Mouse (Mus musculus): ENCODE measurements around the gene Trim80. TPM values are rescaled to one million over a fixed set of nuclear protein-coding genes. Genes with fewer than 3 reads are reported as not detected.
A peak's percentile ranks its signal among the peaks of the same experiment; 100 is the strongest.

Trim80 gene
- polyA plus RNA-seq, 1 experiment from 2014 or later = not detected

- H3K27ac ChIP-seq = peak within 1 kb of the TSS; percentile 87
- peak; percentile 98 for ATAC-seq (replicated peaks)
- peaks cover 35% of the 10 kb centered on the region for H3K4me1 ChIP-seq
- H3K9me3 ChIP-seq = no peaks in the 10 kb centered on the region
- whole genome bisulfite sequencing = under 1% methylated on average over 56 of the region's 56 CpGs
- H3K36me3 ChIP-seq (replicated peaks) = peaks cover 14% of the 10 kb centered on the region
- peak within 1 kb of the TSS; percentile 88 for H3K9ac ChIP-seq
- no peaks in the 10 kb centered on the region for H3K27me3 ChIP-seq (replicated peaks)
- peak within 1 kb of the TSS; percentile 96 for H3K4me2 ChIP-seq
- peak within 1 kb of the TSS; percentile 96 for H3K4me3 ChIP-seq
These were observed 20.7 kb upstream of the Trim80 start, which contains the start of the genes Atp5h and Kctd2 for GRCm38 (mm10) chr11:115419531-115420237. Gene Atp5h, minus strand, starts transcription at chr11:115419962. Gene Kctd2, plus strand, starts transcription at chr11:115420128.

- H3K36me3 ChIP-seq (replicated peaks) = peaks cover 6% of the 10 kb centered on the region
These were observed 19.8 kb upstream of the Trim80 start for GRCm38 (mm10) chr11:115420336-115421190.

GRCm38 (mm10) chr11:115421328-115421727 lies 19.0 kb upstream of the Trim80 start:
- peak overlapping the region; percentile 96 for H3K4me2 ChIP-seq
- 57% methylated on average over 1 of the region's 1 CpGs for WGBS
- peaks cover 35% of the 10 kb centered on the region for H3K4me1 ChIP-seq
- H3K9me3 ChIP-seq = no peaks in the 10 kb centered on the region
- H3K36me3 ChIP-seq (replicated peaks) = no peaks in the 10 kb centered on the region; the same call in 1 of the 2 replicates
- H3K9ac ChIP-seq = peak overlapping the region; percentile 88
- H3K27me3 ChIP-seq (replicated peaks) = no peaks in the 10 kb centered on the region
- H3K27ac ChIP-seq = no peak overlapping the region
- peak overlapping the region; percentile 96 for H3K4me3 ChIP-seq
- no peak for ATAC-seq (replicated peaks)

More at GRCm38 (mm10) chr11:115420336-115421190, 19.8 kb upstream of the Trim80 start:
- Histone ChIP-seq H3K4me3 (peak overlapping the region; percentile 96), H3K4me2 (peak overlapping the region; percentile 96), H3K9me3 (no peaks in the 10 kb centered on the region), H3K27ac (peak overlapping the region; percentile 87), H3K4me1 (peaks cover 35% of the 10 kb centered on the region), H3K9ac (peak overlapping the region; percentile 88), H3K27me3 (replicated peaks) (no peaks in the 10 kb centered on the region)
- 2% methylated on average over 42 of the region's 45 CpGs for WGBS
- ATAC-seq (replicated peaks) = peak; percentile 74

- peak overlapping the region; percentile 96; the same call in 1 of the 2 replicates for H3K4me2 ChIP-seq
- peaks cover 35% of the 10 kb centered on the region for H3K4me1 ChIP-seq
- H3K27me3 ChIP-seq (replicated peaks) = no peaks in the 10 kb centered on the region
- ATAC-seq (replicated peaks) = no peak
- no peaks in the 10 kb centered on the region for H3K9me3 ChIP-seq
- no peaks in the 10 kb centered on the region; the same call in 1 of the 2 replicates for H3K36me3 ChIP-seq (replicated peaks)
- no peak overlapping the region for H3K27ac ChIP-seq
- no peak overlapping the region for H3K4me3 ChIP-seq
- WGBS = 86% methylated on average over 16 of the region's 16 CpGs
- H3K9ac ChIP-seq = no peak overlapping the region
These were observed 18.4 kb upstream of the Trim80 start for GRCm38 (mm10) chr11:115421972-115422371.

- WGBS = 83% methylated on average over 3 of the region's 3 CpGs
- ATAC-seq (replicated peaks) = no peak
- H3K4me2 ChIP-seq = no peak overlapping the region
- no peak overlapping the region for H3K27ac ChIP-seq
- H3K4me3 ChIP-seq = no peak overlapping the region
- H3K36me3 ChIP-seq (replicated peaks) = no peaks in the 10 kb centered on the region; the same call in 1 of the 2 replicates
- H3K9me3 ChIP-seq = no peaks in the 10 kb centered on the region
- H3K9ac ChIP-seq = no peak overlapping the region
- no peaks in the 10 kb centered on the region for H3K27me3 ChIP-seq (replicated peaks)
- H3K4me1 ChIP-seq = peaks cover 43% of the 10 kb centered on the region
These were observed 17.3 kb upstream of the Trim80 start for GRCm38 (mm10) chr11:115423091-115423490.

GRCm38 (mm10) chr11:115424666-115425065 lies 15.7 kb upstream of the Trim80 start:
- peaks cover 31% of the 10 kb centered on the region for H3K4me1 ChIP-seq
- H3K9me3 ChIP-seq = no peaks in the 10 kb centered on the region
- H3K27me3 ChIP-seq (replicated peaks) = no peaks in the 10 kb centered on the region
- H3K4me2 ChIP-seq = no peak overlapping the region
- no peak overlapping the region for H3K9ac ChIP-seq
- no peak overlapping the region for H3K27ac ChIP-seq
- H3K4me3 ChIP-seq = no peak overlapping the region
- WGBS = 90% methylated on average over 7 of the region's 7 CpGs
- peaks cover 5% of the 10 kb centered on the region; the same call in 1 of the 2 replicates for H3K36me3 ChIP-seq (replicated peaks)
- no peak for ATAC-seq (replicated peaks)

GRCm38 (mm10) chr11:115425671-115426070 lies 14.7 kb upstream of the Trim80 start:
- 94% methylated on average over 6 of the region's 6 CpGs for WGBS
- no peak overlapping the region for H3K4me3 ChIP-seq
- no peaks in the 10 kb centered on the region for H3K9me3 ChIP-seq
- no peak overlapping the region for H3K4me2 ChIP-seq
- peaks cover 29% of the 10 kb centered on the region for H3K4me1 ChIP-seq
- peaks cover 12% of the 10 kb centered on the region for H3K36me3 ChIP-seq (replicated peaks)
- no peaks in the 10 kb centered on the region for H3K27me3 ChIP-seq (replicated peaks)
- no peak overlapping the region for H3K27ac ChIP-seq
- H3K9ac ChIP-seq = no peak overlapping the region
- no peak for ATAC-seq (replicated peaks)

- no peak overlapping the region for H3K4me3 ChIP-seq
- 30% methylated on average over 20 of the region's 20 CpGs for WGBS
- H3K4me2 ChIP-seq = peak overlapping the region; percentile 34
- H3K4me1 ChIP-seq = peaks cover 10% of the 10 kb centered on the region
- H3K36me3 ChIP-seq (replicated peaks) = peaks cover 27% of the 10 kb centered on the region
- H3K27me3 ChIP-seq (replicated peaks) = no peaks in the 10 kb centered on the region
- 0 out of 2 replicates have a peak overlapping the region, but pooled peaks have one; percentile 10 for H3K9ac ChIP-seq
- no peaks in the 10 kb centered on the region for H3K9me3 ChIP-seq
- peak overlapping the region; percentile 75 for H3K27ac ChIP-seq
- peak; percentile 70; the same call in 1 of the 2 replicates for ATAC-seq (replicated peaks)
These were observed 12.6 kb upstream of the Trim80 start for GRCm38 (mm10) chr11:115427482-115428331.

GRCm38 (mm10) chr11:115429307-115429706 lies 11.0 kb upstream of the Trim80 start:
- Histone ChIP-seq H3K4me2 (no peak overlapping the region), H3K27me3 (replicated peaks) (no peaks in the 10 kb centered on the region), H3K36me3 (replicated peaks) (peaks cover 32% of the 10 kb centered on the region), H3K4me3 (no peak overlapping the region), H3K4me1 (peaks cover 10% of the 10 kb centered on the region), H3K27ac (no peak overlapping the region), H3K9me3 (no peaks in the 10 kb centered on the region), H3K9ac (no peak overlapping the region)
- ATAC-seq (replicated peaks) = no peak
- WGBS = 88% methylated on average over 7 of the region's 7 CpGs

GRCm38 (mm10) chr11:115430561-115430960 lies 9.8 kb upstream of the Trim80 start:
- Histone ChIP-seq H3K9me3 (no peaks in the 10 kb centered on the region), H3K36me3 (replicated peaks) (peaks cover 32% of the 10 kb centered on the region), H3K27me3 (replicated peaks) (no peaks in the 10 kb centered on the region), H3K4me2 (no peak overlapping the region), H3K4me1 (peaks cover 13% of the 10 kb centered on the region), H3K9ac (no peak overlapping the region), H3K27ac (no peak overlapping the region), H3K4me3 (no peak overlapping the region)
- 97% methylated on average over 6 of the region's 6 CpGs for WGBS
- no peak for ATAC-seq (replicated peaks)

- no peak overlapping the region for H3K9ac ChIP-seq
- H3K4me1 ChIP-seq = peaks cover 15% of the 10 kb centered on the region
- no peak overlapping the region for H3K4me2 ChIP-seq
- WGBS = 88% methylated on average over 4 of the region's 4 CpGs
- H3K4me3 ChIP-seq = no peak overlapping the region
- H3K36me3 ChIP-seq (replicated peaks) = peaks cover 32% of the 10 kb centered on the region
- ATAC-seq (replicated peaks) = no peak
- H3K9me3 ChIP-seq = no peaks in the 10 kb centered on the region
- H3K27ac ChIP-seq = no peak overlapping the region
- H3K27me3 ChIP-seq (replicated peaks) = no peaks in the 10 kb centered on the region
These were observed 7.5 kb upstream of the Trim80 start for GRCm38 (mm10) chr11:115432814-115433213.
